Mouse (Mus musculus) megakaryocyte, embryonic 14.5 days (primary cell): Measurements from ENCODE around the gene Creb3l1.

Source experiments
- FLI1 ChIP-seq: IDR thresholded peaks from 2 replicates; pipeline ENCODE4 v1.6.1; 2012; ENCODE audit warnings: low read length, inconsistent platforms, mixed read lengths
- GATA1 ChIP-seq: IDR thresholded peaks from 3 replicates; pipeline ENCODE4 v1.6.1; 2012; ENCODE audit warnings: mixed read lengths, low read length, inconsistent platforms, borderline replicate concordance

DNA sequence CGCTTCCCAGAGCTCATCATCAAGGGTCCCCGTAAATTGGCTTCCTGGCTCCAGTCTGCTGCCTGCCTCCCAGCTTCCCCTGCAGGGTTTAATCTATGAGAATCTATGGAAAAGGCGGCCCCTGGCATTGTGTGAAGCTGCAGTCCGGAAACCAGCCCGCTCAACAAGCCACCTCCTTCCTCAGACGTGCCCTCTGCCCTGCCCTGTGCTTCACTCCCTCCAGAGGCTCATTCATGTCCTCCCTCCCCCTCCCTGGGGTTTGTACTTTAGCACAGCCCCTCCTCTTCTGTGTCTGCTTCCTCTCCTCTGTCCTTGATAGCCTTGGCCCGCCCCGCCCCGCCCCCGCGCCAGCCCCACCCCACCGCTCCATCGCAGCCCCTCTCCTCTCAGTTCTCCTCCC, 39.9 kb downstream of the Creb3l1 start:
- TF ChIP-seq GATA1 = no peak
- TF ChIP-seq FLI1 = no peak
